Mouse (Mus musculus) megakaryocyte, adult 5-6 weeks (primary cell): Measurements from ENCODE around the gene Gm4881. TPM values are rescaled to one million over a fixed set of nuclear protein-coding genes. Genes with fewer than 3 reads are reported as not detected.
A peak's percentile ranks its signal among the peaks of the same experiment; 100 is the strongest.

Experiments used
- ATAC-seq: 2 replicates; pipeline ENCODE4 v1.8.0; 2016; ENCODE audit warnings: mild to moderate bottlenecking, inconsistent platforms; ENCODE audit not compliant: poor library complexity, severe bottlenecking
- total RNA-seq, 2 experiments: library from RNA; stranded (forward) in 1 of 2; stranded (reverse) in 1 of 2; fragments of 153-499, 151-499 nt in 1 of 2; fragments of 221-1000, 200-1000 nt in 1 of 2; gene quantifications; 2 replicates each; pipeline versions ENCODE4 v1.2.3 to v1.2.4; 2015 to 2017

Gm4881 gene
- total RNA-seq (2015) (not detected in 2 replicates), total RNA-seq (2017) (not detected in 2 replicates)

DNA sequence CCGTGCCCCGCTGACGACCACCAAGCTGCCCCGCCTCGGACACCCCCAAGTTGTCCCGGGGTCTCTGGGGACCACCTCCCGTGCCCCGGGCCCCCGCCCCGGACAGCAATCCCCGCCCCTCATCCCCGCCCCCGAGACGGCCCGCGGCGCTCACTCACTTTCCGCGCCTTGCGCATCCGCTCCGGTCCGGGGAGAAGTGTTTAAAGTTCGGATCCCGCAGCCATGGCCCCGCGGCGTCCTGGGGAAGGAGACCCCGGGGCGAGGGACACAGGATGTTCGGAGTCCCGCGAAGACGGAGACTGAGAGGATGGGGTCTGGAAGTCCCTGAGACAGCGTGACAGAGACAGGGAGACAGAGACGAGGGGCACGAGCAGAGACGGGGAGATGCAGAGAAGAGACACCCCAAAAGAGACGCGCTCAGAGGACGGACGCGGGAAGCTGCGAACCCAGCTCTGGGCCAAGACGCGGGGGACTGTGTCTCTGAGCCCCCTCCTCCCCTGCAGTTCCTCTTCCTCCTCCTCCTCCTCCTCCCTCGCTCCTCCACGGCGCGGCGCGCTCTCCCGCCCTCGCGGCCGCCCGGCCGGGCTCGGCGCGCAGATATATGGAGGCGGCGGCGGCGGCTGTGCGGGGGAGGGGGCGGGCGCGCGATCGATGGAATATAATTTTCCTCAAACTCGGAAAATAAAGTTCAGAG, at the start of gene Gm4881:
Gene Gm4881, minus strand, starts transcription at position 238 of the 694 bp plus-strand sequence.
- ATAC-seq: no peak

GRCm38 (mm10) chr7:24993081-24993480, 48.8 kb upstream of the Gm4881 start:
- no peak for ATAC-seq

GRCm38 (mm10) chr7:24990478-24990877, 46.2 kb upstream of the Gm4881 start:
- ATAC-seq: peak; percentile 71

- no peak for ATAC-seq
These were observed 43.6 kb upstream of the Gm4881 start for GRCm38 (mm10) chr7:24987941-24988340.

GRCm38 (mm10) chr7:24985799-24986198, 41.5 kb upstream of the Gm4881 start:
- peak; percentile 52; the same call in 1 of the 2 replicates for ATAC-seq

DNA sequence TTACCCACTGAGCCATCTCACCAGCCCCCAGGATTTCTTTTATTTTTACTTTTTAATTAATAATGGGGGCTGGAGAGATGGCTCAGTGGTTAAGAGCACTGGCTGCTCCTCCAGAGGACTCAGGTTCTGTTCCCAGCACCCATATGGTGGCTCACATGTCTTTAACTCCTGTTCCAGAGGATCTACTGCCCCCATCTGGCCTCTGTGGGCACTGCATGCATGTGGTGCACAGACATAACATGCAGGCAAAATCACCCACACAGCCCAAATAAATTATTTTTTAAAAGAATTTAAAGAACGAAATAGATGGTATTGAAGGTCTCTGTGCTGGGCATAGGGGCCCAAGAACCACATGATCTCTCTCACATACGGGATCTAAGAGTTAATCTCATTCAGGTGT, 40.0 kb upstream of the Gm4881 start:
- no peak for ATAC-seq

DNA sequence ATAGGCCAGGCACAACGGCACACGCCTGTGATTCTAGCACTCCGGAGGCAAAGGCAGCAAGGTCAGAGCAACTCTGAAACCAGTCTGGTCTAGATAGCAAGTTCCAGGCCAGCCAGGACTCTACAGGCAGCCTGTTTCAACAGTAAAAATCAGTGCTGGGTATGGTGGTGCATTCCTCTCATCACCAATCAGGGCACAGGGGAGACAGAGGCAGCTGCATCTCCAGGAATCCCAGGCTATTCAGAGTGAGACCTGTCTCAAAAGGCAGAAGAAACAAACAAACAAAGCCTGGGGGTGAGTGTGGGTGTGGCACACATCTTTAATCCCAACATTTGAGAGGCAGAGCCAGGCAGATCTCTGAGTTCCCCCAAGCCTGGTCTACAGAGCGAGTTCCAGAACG, 39.1 kb upstream of the Gm4881 start:
- ATAC-seq: no peak

GRCm38 (mm10) chr7:24980439-24980838, 36.1 kb upstream of the Gm4881 start:
- ATAC-seq: no peak

GRCm38 (mm10) chr7:24978781-24979180, 34.5 kb upstream of the Gm4881 start:
- peak; percentile 97 for ATAC-seq

DNA sequence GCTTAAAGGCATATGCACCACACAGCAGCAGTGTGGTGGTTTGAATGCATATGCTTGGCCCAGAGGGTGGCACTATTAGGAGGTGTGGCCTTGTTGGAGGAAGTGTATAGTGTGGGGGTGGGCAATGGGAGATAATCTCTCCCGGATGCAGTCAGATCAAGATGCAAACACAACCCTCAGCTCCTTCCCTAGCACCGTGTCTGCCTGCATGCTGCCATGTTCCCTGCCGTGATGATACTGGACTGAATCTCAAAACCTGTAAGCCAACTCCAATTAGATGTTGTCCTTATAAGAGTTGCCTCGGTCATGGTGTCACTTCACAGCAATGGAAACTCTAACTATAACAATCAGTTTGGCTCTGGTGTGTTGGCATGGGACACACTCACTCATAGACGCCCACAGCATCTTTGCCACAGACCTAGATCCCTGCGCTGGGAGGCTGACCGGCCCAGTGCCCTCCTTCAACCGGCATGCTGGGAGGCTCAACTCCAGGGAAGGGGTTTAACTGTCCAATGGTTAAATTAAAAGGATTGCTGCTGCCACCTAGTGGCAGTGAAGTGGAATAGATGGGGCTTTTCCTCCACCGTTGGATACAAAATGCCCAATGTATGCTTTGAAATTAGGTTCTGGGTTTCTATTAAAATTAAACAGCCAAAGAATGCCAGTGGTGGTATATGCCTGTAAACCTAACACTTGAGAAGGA, 30.8 kb upstream of the Gm4881 start:
- peak; percentile 12; the same call in 1 of the 2 replicates for ATAC-seq

DNA sequence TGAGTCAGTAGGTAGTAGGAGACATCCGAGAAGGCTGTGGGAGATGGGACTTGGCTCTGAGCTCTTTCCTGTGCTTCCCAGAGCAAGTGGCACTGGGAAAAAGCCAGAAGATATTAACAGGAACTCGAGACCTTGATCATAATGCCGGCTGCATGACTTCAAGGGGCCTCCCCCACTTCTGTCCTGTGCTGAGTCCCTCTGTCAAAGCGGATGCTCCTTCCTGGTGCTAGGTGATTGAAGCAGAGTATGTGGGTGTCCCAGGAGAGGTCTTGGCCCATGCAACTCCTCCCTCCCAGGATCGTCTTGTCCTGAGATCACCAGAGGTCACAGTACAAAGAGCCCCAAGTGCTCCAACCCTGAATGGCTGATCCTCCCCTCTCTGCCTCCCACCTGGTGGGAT, 29.6 kb upstream of the Gm4881 start:
- ATAC-seq: no peak

GRCm38 (mm10) chr7:24973208-24973607, 28.9 kb upstream of the Gm4881 start:
- no peak for ATAC-seq

DNA sequence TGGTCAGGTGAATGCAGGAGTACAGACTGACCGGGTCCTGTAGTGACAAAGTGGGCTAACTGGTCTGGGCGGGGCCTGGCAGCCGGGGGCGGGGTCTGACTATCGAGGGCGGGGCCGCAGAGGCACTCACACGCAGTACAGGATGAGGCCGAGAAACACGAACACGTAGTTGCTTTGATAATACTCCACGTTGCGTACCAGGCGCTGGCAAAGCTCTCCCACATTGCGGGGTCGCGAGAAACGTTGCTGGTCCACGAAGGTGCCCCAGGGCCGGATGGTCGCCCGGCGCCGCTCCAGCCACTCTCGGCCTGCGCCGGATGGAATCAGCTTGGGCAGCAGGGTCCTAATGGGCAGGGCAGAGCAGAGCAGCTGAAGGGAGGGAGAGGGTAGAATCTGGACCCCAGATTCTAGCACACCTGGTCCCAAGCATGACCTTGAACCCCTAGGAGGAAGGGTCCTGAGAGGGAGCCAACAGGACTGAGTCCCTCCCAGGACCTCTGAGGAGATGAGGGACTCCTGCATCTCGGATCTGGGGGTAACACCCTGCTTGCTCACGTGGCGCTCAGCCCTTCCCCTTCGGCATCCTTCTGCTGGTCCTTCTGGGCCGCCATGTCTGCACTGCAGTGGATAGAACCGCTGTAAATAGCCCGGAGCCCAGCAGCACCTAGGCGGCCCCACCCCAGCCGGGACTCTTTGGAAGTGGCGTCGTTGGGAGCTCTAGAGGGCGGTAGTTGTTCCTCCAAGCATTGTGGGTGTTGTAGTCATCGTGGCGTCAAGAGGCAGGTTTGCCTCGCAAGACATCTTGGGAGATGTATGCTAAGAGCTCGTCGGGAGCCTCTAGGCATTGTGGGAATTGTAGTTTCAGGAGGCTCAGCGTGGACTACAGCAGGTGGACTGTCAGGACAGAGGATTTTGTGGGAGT, 27.9 kb upstream of the Gm4881 start, which contains the start of gene Rabac1:
Gene Rabac1, minus strand, starts transcription at position 783 of the 922 bp plus-strand sequence.
- peak; percentile 92 for ATAC-seq

DNA sequence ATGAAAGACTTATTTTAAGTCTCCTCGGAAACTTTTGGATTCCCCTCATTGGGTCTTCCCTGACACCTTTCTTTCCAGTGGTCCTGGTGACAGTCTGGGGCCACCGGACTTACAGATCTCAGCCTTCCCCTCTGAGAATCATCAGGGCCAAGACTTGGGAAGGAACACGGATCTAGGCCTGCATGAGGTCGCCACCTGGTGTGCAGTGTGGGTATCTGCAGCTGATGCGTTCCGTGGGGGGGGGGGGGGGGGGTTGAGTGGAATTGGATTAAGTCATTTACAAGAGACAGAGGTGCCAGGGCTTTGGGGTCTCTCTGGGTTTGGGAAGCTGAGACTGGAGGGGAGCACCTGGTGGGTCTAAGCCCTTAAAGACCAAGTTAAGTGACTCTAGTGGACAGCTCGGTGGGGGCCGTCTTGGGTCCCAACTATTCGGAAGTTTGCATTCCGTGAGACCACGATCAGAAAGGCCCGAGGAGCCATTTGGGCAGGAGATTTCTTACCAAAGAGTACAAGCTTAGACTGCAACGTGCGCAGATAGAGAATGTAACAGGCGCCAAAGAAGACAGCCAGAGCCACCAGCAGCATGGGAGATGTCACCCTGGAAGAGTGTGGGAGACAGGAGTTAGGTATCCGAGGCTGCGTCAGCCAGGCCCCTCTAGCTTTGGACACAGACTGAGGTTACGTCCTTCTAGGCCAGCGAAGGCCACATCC, 27.1 kb upstream of the Gm4881 start:
- ATAC-seq: 0 out of 2 replicates have a peak, but pooled peaks have one; percentile 20

- no peak for ATAC-seq
These were observed 26.0 kb upstream of the Gm4881 start for GRCm38 (mm10) chr7:24970341-24970740.

GRCm38 (mm10) chr7:24969805-24970204, 25.5 kb upstream of the Gm4881 start:
- ATAC-seq: no peak

- no peak for ATAC-seq
These were observed 24.2 kb upstream of the Gm4881 start for GRCm38 (mm10) chr7:24968463-24968862.

DNA sequence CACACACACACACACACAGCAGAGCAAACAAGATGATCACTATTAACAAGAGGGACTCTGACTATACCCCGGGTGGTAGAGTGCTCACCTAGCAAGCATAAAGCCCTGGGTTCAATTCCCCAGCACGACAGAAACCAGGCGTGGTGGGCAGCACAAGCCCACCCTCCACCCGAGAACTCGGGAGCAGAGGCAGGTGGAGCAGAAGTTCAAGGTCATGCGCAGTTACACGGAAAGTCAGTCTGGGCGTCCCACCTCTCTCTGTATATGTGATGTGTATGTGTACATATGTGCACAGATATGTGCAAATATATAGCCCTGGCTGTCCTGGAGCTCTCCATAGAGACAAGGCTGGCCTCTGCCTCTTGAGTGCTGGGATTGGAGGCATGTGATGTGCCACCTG, 23.7 kb upstream of the Gm4881 start:
- no peak for ATAC-seq

- ATAC-seq: peak; percentile 87
These were observed 20.7 kb upstream of the Gm4881 start for GRCm38 (mm10) chr7:24964897-24965535.

- no peak for ATAC-seq
These were observed 20.0 kb upstream of the Gm4881 start for GRCm38 (mm10) chr7:24964288-24964687.
